Mouse (Mus musculus) embryonic facial prominence, embryonic 12.5 days (tissue): ENCODE data around the gene Glrp1. TPM values are rescaled to one million over a fixed set of nuclear protein-coding genes. Genes with fewer than 3 reads are reported as not detected.

Experiments
- ATAC-seq: fragments of 200-750 bp; cut with Nextera tagmentation; 2 replicates; pipeline ENCODE4 v1.8.0; 2017; ENCODE audit not compliant: insufficient number of reproducible peaks, insufficient read depth, low FRiP score, low TSS enrichment
- H3K27ac ChIP-seq: fragments of 300-500 bp; sonication (generic); 2 replicates; pipeline ENCODE4 v1.5.1; 2016; ENCODE audit warnings: mild to moderate bottlenecking
- H3K27me3 ChIP-seq: fragments of 300-500 bp; sonication (generic); 2 replicates; pipeline ENCODE4 v1.6.1; 2016; ENCODE audit warnings: mild to moderate bottlenecking, moderate library complexity
- H3K36me3 ChIP-seq: fragments of 300-500 bp; sonication (generic); 2 replicates; pipeline ENCODE4 v1.6.1; 2016; ENCODE audit warnings: mild to moderate bottlenecking
- H3K4me1 ChIP-seq: fragments of 300-500 bp; sonication (generic); 2 replicates; pipeline ENCODE4 v1.6.1; 2016
- H3K4me2 ChIP-seq: fragments of 300-500 bp; sonication (generic); replicated peaks from 2 replicates; pipeline ENCODE4 v1.6.1; 2016; ENCODE audit warnings: mild to moderate bottlenecking, moderate library complexity
- H3K4me3 ChIP-seq: fragments of 300-500 bp; sonication (generic); 2 replicates; pipeline ENCODE4 v1.5.1; 2016; ENCODE audit warnings: mild to moderate bottlenecking
- H3K9ac ChIP-seq: fragments of 300-500 bp; sonication (generic); 2 replicates; pipeline ENCODE4 v1.6.1; 2016; ENCODE audit warnings: mild to moderate bottlenecking, moderate library complexity
- H3K9me3 ChIP-seq: fragments of 300-500 bp; sonication (generic); 2 replicates; pipeline ENCODE4 v1.6.1; 2016; ENCODE audit warnings: mild to moderate bottlenecking, moderate library complexity
- WGBS: fragments of 180-500 bp; shearing (Covaris S2); methylation state at CpG from one replicate; pipeline ENCODE4 v1.1.7; 2016; 5-methylcytosine and 5-hydroxymethylcytosine counted together
- polyA plus RNA-seq: library from polyadenylated mRNA; unstranded; fragments of >200 nt; fragmentation: Nextera tagmentation; extraction: Ambion mirVana; gene quantifications from 2 replicates; pipeline ENCODE4 v1.2.1, GENCODE M21; 2016

The Glrp1 gene
- polyA plus RNA-seq, 1 experiment from 2014 or later, result not detected

DNA sequence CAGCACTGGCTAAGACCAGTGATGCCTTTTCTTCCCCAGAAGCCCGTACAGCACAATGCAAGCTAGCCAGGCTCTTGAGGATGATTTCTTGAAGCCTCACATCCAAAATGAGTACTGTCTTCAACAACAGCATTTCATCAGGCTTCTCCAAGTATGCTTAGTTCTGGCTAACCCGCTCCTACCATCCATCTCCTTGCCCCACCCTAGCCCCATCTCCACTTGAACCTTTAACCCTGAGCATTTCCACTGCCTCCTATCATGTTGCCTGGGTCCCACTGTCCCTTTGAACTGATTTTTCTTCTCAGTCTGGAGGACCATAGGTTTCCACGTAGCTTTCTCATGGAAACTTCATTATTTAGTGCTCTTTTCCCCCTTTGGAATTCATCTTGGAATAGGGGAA is 17.5 kb downstream of the Glrp1 start:
- no peak overlapping the region for H3K4me3 ChIP-seq
- no peak overlapping the region for H3K27ac ChIP-seq
- H3K4me1 ChIP-seq, result no peaks in the 10 kb centered on the region
- no peak overlapping the region for H3K4me2 ChIP-seq
- no peaks in the 10 kb centered on the region for H3K9me3 ChIP-seq
- WGBS, result 83% methylated on average over 3 of the region's 3 CpGs
- H3K9ac ChIP-seq, result no peak overlapping the region
- H3K36me3 ChIP-seq, result no peaks in the 10 kb centered on the region
- no peak for ATAC-seq
- no peaks in the 10 kb centered on the region for H3K27me3 ChIP-seq

- Histone ChIP-seq H3K9me3 (no peaks in the 10 kb centered on the region), H3K27ac (no peak overlapping the region), H3K4me2 (no peak overlapping the region), H3K27me3 (no peaks in the 10 kb centered on the region), H3K9ac (no peak overlapping the region), H3K4me3 (no peak overlapping the region), H3K4me1 (no peaks in the 10 kb centered on the region), H3K36me3 (no peaks in the 10 kb centered on the region)
- no peak for ATAC-seq
- WGBS, result 78% methylated on average over 17 of the region's 17 CpGs
Observed at GRCm38 (mm10) chr1:88491617-88492378, 18.1 kb downstream of the Glrp1 start.

- H3K4me1 ChIP-seq, result peaks cover 4% of the 10 kb centered on the region; the same call in 1 of the 2 replicates
- H3K9me3 ChIP-seq, result no peaks in the 10 kb centered on the region
- H3K27ac ChIP-seq, result no peak overlapping the region
- no peaks in the 10 kb centered on the region for H3K36me3 ChIP-seq
- H3K4me2 ChIP-seq, result no peak overlapping the region
- WGBS, result 88% methylated on average over 10 of the region's 10 CpGs
- no peak overlapping the region for H3K9ac ChIP-seq
- H3K27me3 ChIP-seq, result no peaks in the 10 kb centered on the region
- no peak overlapping the region for H3K4me3 ChIP-seq
- no peak for ATAC-seq
Observed at GRCm38 (mm10) chr1:88490164-88490563, 19.7 kb downstream of the Glrp1 start.

GRCm38 (mm10) chr1:88488957-88489356 is 20.9 kb downstream of the Glrp1 start:
- Histone ChIP-seq H3K27me3 (no peaks in the 10 kb centered on the region), H3K36me3 (no peaks in the 10 kb centered on the region), H3K4me2 (no peak overlapping the region), H3K4me1 (peaks cover 4% of the 10 kb centered on the region; the same call in 1 of the 2 replicates), H3K27ac (no peak overlapping the region), H3K9me3 (no peaks in the 10 kb centered on the region), H3K4me3 (no peak overlapping the region), H3K9ac (no peak overlapping the region)
- no peak for ATAC-seq
- WGBS, result 88% methylated on average over 4 of the region's 4 CpGs

DNA sequence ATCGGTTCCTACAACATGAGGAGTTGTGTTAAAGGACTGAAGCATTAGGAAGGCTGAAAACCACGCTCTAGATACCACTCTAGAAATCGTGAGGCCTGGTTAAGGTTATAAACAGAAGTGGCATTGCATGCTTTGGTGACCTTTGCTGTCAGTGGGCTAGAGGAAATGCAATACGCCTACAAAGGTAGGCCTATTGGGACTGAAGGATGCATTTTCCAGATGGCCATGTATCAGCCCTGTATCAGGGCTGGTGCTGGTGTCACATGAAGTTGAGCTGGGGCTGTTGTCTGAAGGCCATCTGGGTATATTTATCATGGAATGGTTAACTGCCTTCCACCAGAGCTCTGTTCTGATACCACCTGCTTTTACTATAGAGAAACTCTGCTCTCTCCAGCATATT is 23.5 kb downstream of the Glrp1 start:
- no peaks in the 10 kb centered on the region for H3K27me3 ChIP-seq
- ATAC-seq, result no peak
- no peak overlapping the region for H3K4me2 ChIP-seq
- peaks cover 4% of the 10 kb centered on the region; the same call in 1 of the 2 replicates for H3K4me1 ChIP-seq
- H3K27ac ChIP-seq, result no peak overlapping the region
- no peak overlapping the region for H3K9ac ChIP-seq
- 52% methylated on average over 4 of the region's 4 CpGs for WGBS
- H3K4me3 ChIP-seq, result no peak overlapping the region
- no peaks in the 10 kb centered on the region for H3K36me3 ChIP-seq
- H3K9me3 ChIP-seq, result no peaks in the 10 kb centered on the region

DNA sequence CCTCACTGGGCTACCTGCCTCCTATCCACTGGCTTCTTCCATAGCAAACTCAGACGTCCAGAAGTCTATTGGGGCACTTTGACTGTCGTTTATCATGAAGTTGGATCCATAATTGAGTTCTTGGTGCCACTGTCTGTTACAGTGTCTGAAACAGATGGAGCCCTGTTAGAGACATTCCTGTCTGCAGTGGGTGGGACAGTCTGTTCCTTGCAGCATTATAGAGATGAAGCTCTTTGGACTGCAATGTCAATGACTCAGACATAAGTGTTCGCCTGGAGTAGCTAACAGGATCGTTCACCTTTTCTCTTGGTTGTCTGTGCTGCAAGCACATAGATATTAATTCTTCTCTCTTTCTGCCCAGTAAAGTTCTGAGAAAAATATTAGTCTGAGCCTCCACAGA is 25.8 kb downstream of the Glrp1 start:
- no peaks in the 10 kb centered on the region for H3K36me3 ChIP-seq
- H3K4me2 ChIP-seq, result no peak overlapping the region
- ATAC-seq, result no peak
- H3K27ac ChIP-seq, result no peak overlapping the region
- no peak overlapping the region for H3K4me3 ChIP-seq
- H3K27me3 ChIP-seq, result no peaks in the 10 kb centered on the region
- 75% methylated on average over 4 of the region's 4 CpGs for WGBS
- peaks cover 4% of the 10 kb centered on the region; the same call in 1 of the 2 replicates for H3K4me1 ChIP-seq
- no peaks in the 10 kb centered on the region for H3K9me3 ChIP-seq
- H3K9ac ChIP-seq, result no peak overlapping the region

- no peaks in the 10 kb centered on the region for H3K27me3 ChIP-seq
- no peak overlapping the region for H3K4me2 ChIP-seq
- no peak overlapping the region for H3K4me3 ChIP-seq
- WGBS, result 78% methylated on average over 17 of the region's 17 CpGs
- H3K9me3 ChIP-seq, result no peaks in the 10 kb centered on the region
- H3K9ac ChIP-seq, result no peak overlapping the region
- no peak for ATAC-seq
- H3K4me1 ChIP-seq, result peaks cover 4% of the 10 kb centered on the region; the same call in 1 of the 2 replicates
- no peak overlapping the region for H3K27ac ChIP-seq
- H3K36me3 ChIP-seq, result no peaks in the 10 kb centered on the region
Observed at GRCm38 (mm10) chr1:88482142-88483099, 27.4 kb downstream of the Glrp1 start.

DNA sequence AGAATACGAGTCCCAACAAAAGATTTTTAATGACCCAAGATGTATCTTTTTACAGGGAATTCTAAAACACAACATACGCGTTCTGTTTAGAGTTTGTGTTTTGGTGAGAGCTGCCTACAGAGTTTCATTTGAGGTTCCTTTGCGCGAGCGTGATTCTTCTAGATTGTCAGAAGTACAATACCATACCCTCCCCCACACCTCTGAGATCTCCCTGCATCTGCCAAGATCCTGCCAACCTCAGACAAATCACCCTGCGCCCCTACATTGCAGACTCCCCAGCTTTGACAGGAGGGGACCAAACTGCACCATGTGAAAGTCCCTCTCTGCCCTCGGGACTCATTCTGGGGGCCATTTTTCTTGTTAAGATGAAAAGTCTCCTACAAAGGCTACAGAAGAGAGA is 29.3 kb downstream of the Glrp1 start:
- ATAC-seq, result no peak
- 83% methylated on average over 8 of the region's 8 CpGs for WGBS
- no peak overlapping the region for H3K4me3 ChIP-seq
- H3K9me3 ChIP-seq, result no peaks in the 10 kb centered on the region
- no peaks in the 10 kb centered on the region for H3K27me3 ChIP-seq
- peaks cover 2% of the 10 kb centered on the region; the same call in 1 of the 2 replicates for H3K4me1 ChIP-seq
- H3K27ac ChIP-seq, result no peak overlapping the region
- H3K9ac ChIP-seq, result no peak overlapping the region
- H3K4me2 ChIP-seq, result no peak overlapping the region
- H3K36me3 ChIP-seq, result no peaks in the 10 kb centered on the region

- H3K27me3 ChIP-seq, result no peaks in the 10 kb centered on the region
- H3K27ac ChIP-seq, result no peak overlapping the region
- no peak overlapping the region for H3K4me3 ChIP-seq
- no peaks in the 10 kb centered on the region for H3K36me3 ChIP-seq
- peaks cover 12% of the 10 kb centered on the region for H3K4me1 ChIP-seq
- H3K4me2 ChIP-seq, result no peak overlapping the region
- no peak overlapping the region for H3K9ac ChIP-seq
- WGBS, result 49% methylated on average over 2 of the region's 2 CpGs
- no peaks in the 10 kb centered on the region for H3K9me3 ChIP-seq
- no peak for ATAC-seq
Observed at GRCm38 (mm10) chr1:88478205-88478604, 31.7 kb downstream of the Glrp1 start.

GRCm38 (mm10) chr1:88476554-88477085 is 33.2 kb downstream of the Glrp1 start:
- ATAC-seq, result no peak
- 93% methylated on average over 20 of the region's 20 CpGs for WGBS
- H3K4me1 ChIP-seq, result peaks cover 12% of the 10 kb centered on the region
- H3K27me3 ChIP-seq, result no peaks in the 10 kb centered on the region
- no peaks in the 10 kb centered on the region for H3K36me3 ChIP-seq
- H3K27ac ChIP-seq, result no peak overlapping the region
- no peak overlapping the region for H3K9ac ChIP-seq
- no peak overlapping the region for H3K4me2 ChIP-seq
- no peaks in the 10 kb centered on the region for H3K9me3 ChIP-seq
- no peak overlapping the region for H3K4me3 ChIP-seq

GRCm38 (mm10) chr1:88475502-88475953 is 34.3 kb downstream of the Glrp1 start:
- Histone ChIP-seq H3K4me2 (no peak overlapping the region), H3K27ac (no peak overlapping the region), H3K4me1 (peaks cover 12% of the 10 kb centered on the region), H3K4me3 (no peak overlapping the region), H3K9me3 (no peaks in the 10 kb centered on the region), H3K36me3 (no peaks in the 10 kb centered on the region), H3K27me3 (no peaks in the 10 kb centered on the region), H3K9ac (no peak overlapping the region)
- 18% methylated on average over 8 of the region's 8 CpGs for WGBS
- no peak for ATAC-seq
